Mouse (Mus musculus) cerebral cortex, adult 2 months (tissue): ENCODE results near the gene Gm8113.

Source experiments
- WGBS: fragments of 180-500 bp; shearing (Covaris S2); methylation state at CpG from one replicate; pipeline ENCODE4 v1.1.7; 2018; 5-methylcytosine and 5-hydroxymethylcytosine counted together

Gm8113 gene

GRCm38 (mm10) chr14:43924688-43925403, at the start of gene Gm8113:
Gene Gm8113 (plus strand): TSS chr14:43925390.
- WGBS = 8% methylated on average over 10 of the region's 10 CpGs

- 69% methylated on average over 3 of the region's 3 CpGs for WGBS
Observed at GRCm38 (mm10) chr14:43875417-43875816, 49.8 kb upstream of the Gm8113 start, which contains the start of gene Ear1. Gene Ear1 (minus strand): TSS chr14:43875517.

GRCm38 (mm10) chr14:43877789-43878188, 47.4 kb upstream of the Gm8113 start:
- WGBS = 65% methylated on average over 1 of the region's 2 CpGs

DNA sequence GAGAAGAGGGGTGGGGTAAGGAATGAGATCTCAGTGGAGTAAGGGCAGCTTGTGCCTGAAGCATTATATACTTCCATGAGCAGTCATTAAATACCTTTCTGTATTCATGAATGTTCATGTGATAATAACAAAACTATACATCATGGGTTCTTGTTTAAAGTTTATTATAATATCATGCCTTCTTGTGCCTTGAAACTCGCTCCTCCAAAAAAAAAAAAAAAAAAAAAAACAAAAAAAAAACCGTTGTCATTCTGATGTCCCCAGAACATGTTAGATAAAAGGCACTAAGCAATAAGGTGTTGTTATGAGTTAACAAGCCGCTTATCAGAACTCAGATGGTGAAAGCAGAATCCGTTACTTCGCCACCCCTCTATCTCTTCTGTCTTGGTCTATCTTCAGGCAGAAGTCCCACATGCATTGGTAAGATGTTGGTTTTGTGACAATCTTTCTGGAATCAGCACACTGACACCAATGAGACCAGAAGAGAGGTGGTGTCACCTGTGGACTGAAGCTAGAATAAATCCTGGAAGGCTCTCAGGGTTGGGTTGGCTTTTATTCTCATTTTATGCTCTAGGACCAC, 45.1 kb upstream of the Gm8113 start:
- WGBS = 90% methylated on average over 5 of the region's 5 CpGs

GRCm38 (mm10) chr14:43886235-43886634, 39.0 kb upstream of the Gm8113 start:
- WGBS = 59% methylated on average over 1 of the region's 1 CpGs

- 82% methylated on average over 1 of the region's 1 CpGs for WGBS
Observed at GRCm38 (mm10) chr14:43891288-43891687, 33.9 kb upstream of the Gm8113 start.

DNA sequence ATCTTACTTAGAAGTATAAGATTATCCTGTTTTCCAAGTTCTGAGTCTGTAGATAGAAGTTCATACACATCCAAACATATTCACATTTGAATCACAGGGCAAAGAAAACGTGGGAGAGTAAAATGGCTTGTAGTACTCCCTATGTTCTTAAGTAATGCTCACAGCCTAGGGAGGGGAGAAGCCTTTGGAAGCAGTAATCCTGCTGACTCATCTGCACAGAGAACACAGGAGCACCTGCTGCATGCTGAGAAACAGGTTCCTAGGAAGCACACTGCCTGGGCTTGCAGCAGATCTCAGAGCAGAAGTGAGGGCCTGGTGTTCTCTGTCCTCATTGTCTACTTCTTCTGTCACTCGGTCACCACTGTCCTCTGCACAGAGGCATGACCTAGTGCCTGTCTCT, 29.8 kb upstream of the Gm8113 start:
- WGBS = 56% methylated on average over 2 of the region's 2 CpGs

DNA sequence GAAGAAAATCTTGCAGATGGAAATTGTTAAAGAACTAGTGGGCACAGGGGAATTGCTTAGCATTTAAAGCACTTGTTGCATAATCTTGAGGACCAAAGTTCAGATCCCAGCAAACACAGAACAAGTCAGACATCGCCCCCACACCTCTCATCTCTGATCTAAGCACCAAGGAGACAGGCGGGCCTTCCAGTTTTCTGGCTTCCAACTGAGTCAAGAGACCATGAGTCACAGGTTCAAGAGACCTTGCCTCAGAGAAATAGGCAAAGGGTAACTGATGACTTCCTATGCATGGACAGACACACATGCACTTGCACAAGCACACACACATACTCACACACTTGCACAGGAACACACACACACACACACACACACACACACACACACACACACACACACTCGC, 26.6 kb upstream of the Gm8113 start:
- WGBS = 97% methylated on average over 3 of the region's 3 CpGs

DNA sequence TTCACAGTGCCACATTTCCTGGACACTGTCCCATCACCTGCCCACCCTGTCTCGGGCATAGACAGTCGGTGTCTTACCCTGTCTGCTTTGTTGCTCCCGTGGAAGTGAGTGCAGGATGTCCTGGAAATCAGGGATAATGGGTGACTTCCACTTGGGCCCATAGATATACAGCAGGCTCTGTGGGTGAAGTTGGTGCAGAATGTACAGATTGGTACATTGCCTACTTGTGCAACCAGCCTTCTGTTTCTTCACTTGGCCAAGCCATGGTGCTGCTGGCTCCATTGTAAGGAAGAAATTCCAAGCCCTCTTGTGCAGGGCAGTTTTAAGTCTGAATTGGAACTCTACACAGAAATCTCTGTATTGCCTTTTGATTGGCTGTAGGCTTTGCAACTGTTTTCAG, 1.7 kb upstream of the Gm8113 start, which contains the start of gene Ear10:
Gene Ear10 (minus strand): TSS at position 101 of the 400 bp plus-strand sequence.
- 84% methylated on average over 3 of the region's 3 CpGs for WGBS

DNA sequence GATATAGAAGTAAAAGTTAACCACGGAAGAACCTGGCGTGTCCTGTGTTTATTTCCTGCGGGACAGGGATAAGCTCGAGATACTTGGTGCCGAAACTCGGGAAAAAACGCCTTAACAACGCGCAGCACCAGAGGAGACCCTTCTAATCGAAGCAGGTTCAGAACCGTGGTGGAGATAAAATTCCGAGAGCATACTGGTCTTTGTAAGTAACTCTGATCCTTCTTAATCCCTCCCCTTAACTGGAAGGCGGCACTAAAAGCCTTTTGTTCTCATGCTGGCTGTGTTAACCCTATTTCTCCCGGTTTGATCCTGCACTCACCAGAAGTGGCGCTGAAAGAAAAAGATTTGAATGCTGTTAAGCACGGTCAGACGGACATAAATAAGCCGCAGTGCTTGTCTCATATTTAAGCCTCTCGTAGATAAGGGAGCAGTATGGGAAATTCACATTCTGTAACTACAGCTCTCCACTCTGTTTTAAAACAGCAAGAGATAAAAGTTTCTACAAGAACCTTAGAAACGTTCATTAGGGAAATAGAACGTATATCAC, 287 bp downstream of the Gm8113 start:
- 5% methylated on average over 21 of the region's 21 CpGs for WGBS

DNA sequence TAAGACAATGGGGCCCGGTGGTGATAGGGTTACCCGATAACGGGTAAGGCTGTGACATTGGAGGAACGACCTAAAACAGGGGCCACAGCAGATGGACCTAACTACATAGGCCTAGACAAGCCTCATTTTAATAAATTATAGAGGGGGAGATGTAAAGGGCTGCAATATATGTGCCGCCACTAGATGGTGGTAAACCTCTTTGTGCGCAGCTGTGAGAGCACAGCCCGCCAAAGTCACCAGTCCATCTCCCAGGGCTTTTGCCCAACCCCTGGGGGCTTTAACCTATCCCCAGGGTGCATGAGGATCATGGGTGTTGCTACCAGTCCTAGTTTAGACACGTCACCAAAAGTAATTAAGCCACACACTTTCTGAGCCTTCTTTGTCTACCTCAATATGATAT, 7.8 kb downstream of the Gm8113 start:
- WGBS = 12% methylated on average over 8 of the region's 8 CpGs

DNA sequence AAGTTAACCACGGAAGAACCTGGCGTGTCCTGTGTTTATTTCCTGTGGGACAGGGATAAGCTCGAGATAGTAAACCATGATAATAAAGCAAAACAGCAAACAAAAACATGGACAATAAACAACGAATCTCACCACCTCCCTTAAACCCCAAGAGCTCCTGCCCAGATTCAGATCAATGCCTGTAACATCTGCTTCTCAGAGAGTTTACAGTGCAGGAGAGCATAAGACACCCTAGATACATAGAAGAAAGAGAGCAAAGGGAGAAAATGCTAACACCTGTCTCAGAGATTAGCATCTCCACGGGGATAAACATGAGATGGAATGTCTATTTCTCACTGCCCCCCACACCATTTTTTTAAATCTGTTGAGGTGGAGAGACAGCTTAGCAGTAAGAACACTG, 8.2 kb downstream of the Gm8113 start:
- 44% methylated on average over 5 of the region's 5 CpGs for WGBS

DNA sequence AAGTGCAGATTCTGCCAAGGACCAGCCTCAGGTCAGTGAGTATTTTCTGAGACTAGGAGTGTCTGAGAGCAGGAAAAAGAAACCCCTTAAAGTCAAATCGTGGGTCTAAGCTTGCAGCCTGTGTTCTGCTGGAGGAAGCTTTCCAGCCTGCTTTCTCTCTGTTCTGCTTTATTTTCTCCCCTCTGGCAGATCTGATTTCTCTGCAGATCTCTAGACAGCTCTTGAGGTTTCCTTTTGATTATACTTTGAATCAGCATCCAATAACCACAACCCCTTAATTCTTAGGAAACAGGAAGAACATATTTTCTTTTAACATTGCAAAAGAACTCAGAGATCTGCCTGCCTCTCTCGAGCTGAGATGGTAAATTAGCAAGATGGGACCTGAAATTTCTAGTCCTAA, 28.2 kb downstream of the Gm8113 start:
- WGBS = 53% methylated on average over 2 of the region's 2 CpGs

DNA sequence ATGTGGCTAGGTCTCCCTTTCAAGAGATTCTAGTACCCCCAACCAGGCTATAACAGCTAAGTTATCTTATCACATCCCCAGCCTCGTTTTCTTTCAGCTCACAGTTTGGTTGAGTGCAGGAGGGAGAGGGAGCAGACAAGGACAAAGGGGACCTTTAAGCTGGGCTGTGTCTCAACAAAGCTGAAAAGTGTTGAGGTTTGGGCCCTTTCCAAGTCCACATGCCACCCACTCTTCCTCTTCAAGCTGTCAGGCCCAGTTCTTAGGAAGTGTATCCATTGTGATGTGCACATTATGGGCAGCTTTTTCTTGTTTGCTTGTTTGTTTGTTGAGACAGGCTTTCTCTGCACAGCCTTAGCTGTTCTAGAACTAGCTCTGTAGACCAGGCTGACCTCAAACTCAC, 29.9 kb downstream of the Gm8113 start:
- WGBS = no CpG with 5 or more reads among the region's 1 CpGs

GRCm38 (mm10) chr14:43956769-43957168, 31.6 kb downstream of the Gm8113 start, which contains the start of gene Ang5:
Gene Ang5 (plus strand): TSS chr14:43957069.
- no CpG with 5 or more reads among the region's 2 CpGs for WGBS
